Mouse (Mus musculus) heart, embryonic 13.5 days (tissue): ENCODE data around the gene Gpx4. TPM values are rescaled to one million over a fixed set of nuclear protein-coding genes. Genes with fewer than 3 reads are reported as not detected.
A peak's percentile ranks its signal among the peaks of the same experiment; 100 is the strongest.

Experiments
- ATAC-seq: fragments of 200-750 bp; cut with Nextera tagmentation; 2 replicates; pipeline ENCODE4 v1.8.0; 2017; ENCODE audit warnings: moderate TSS enrichment; ENCODE audit not compliant: insufficient number of reproducible peaks, low FRiP score, low TSS enrichment; ENCODE audit errors: extremely low read depth
- H3K27ac ChIP-seq: fragments of 300-500 bp; sonication (generic); replicated peaks from 2 replicates; pipeline ENCODE4 v1.5.1; 2015; ENCODE audit warnings: moderate library complexity, mild to moderate bottlenecking, inconsistent platforms
- H3K27me3 ChIP-seq: fragments of 300-500 bp; sonication (generic); replicated peaks from 2 replicates; pipeline ENCODE4 v1.6.1; 2015; ENCODE audit warnings: mild to moderate bottlenecking, inconsistent platforms
- H3K36me3 ChIP-seq: fragments of 300-500 bp; sonication (generic); 2 replicates; pipeline ENCODE4 v1.6.1; 2015; ENCODE audit warnings: mild to moderate bottlenecking, inconsistent platforms
- H3K4me1 ChIP-seq: fragments of 300-500 bp; sonication (generic); 2 replicates; pipeline ENCODE4 v1.6.1; 2015; ENCODE audit warnings: inconsistent platforms
- H3K4me2 ChIP-seq: fragments of 300-500 bp; sonication (generic); 2 replicates; pipeline ENCODE4 v1.6.1; 2015; ENCODE audit warnings: inconsistent platforms, mild to moderate bottlenecking, moderate library complexity
- H3K4me3 ChIP-seq: fragments of 300-500 bp; sonication (generic); 2 replicates; pipeline ENCODE4 v1.5.1; 2015; ENCODE audit warnings: moderate library complexity, mild to moderate bottlenecking, inconsistent platforms
- H3K9ac ChIP-seq: fragments of 300-500 bp; sonication (generic); 2 replicates; pipeline ENCODE4 v1.6.1; 2015; ENCODE audit warnings: inconsistent platforms, mild to moderate bottlenecking, moderate library complexity
- H3K9me3 ChIP-seq: fragments of 300-500 bp; sonication (generic); 2 replicates; pipeline ENCODE4 v1.6.1; 2016; ENCODE audit warnings: inconsistent platforms
- WGBS: fragments of 180-500 bp; shearing (Covaris S2); methylation state at CpG from one replicate; pipeline ENCODE4 v1.1.7; 2015; ENCODE audit warnings: mixed read lengths; 5-methylcytosine and 5-hydroxymethylcytosine counted together
- polyA plus RNA-seq: library from polyadenylated mRNA; unstranded; fragments of >200 nt; fragmentation: Nextera tagmentation; extraction: Ambion mirVana; gene quantifications from 2 replicates; pipeline ENCODE4 v1.2.1, GENCODE M21; 2015

Gene Gpx4
- polyA plus RNA-seq, 1 experiment from 2014 or later, result 691 TPM

DNA sequence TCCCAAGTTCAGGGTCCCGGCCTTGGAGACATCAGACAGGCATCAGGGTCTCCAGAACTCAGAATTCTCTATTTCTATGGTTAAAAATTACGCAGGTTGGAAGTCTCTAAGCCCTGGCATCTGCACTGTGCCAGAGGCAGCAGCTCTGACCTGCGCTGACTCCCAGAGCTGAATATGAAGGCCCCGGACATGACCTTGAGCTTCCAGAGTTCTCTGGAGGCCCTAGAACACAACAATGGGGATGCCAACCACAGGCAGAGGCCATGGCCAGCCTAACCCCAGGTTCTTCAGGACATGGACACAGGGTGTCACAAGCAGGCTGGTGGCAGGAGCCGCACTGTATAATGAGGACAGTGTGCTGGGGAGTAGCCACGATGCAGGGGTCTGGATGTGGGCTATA, 47.1 kb downstream of the Gpx4 start:
- Histone ChIP-seq H3K27ac (no peak overlapping the region), H3K4me2 (no peak overlapping the region), H3K36me3 (peaks cover 4% of the 10 kb centered on the region; the same call in 1 of the 2 replicates), H3K9me3 (no peaks in the 10 kb centered on the region), H3K27me3 (no peaks in the 10 kb centered on the region), H3K9ac (no peak overlapping the region), H3K4me1 (peaks cover 69% of the 10 kb centered on the region), H3K4me3 (no peak overlapping the region)
- 79% methylated on average over 6 of the region's 6 CpGs for WGBS
- ATAC-seq, result no peak

GRCm38 (mm10) chr10:80094684-80095083, 47.7 kb downstream of the Gpx4 start:
- Histone ChIP-seq H3K9me3 (no peaks in the 10 kb centered on the region), H3K27ac (no peak overlapping the region), H3K27me3 (no peaks in the 10 kb centered on the region), H3K9ac (peak overlapping the region; percentile 8; the same call in 1 of the 2 replicates), H3K4me1 (peaks cover 71% of the 10 kb centered on the region), H3K4me3 (no peak overlapping the region), H3K36me3 (peaks cover 4% of the 10 kb centered on the region; the same call in 1 of the 2 replicates), H3K4me2 (no peak overlapping the region)
- 78% methylated on average over 3 of the region's 3 CpGs for WGBS
- no peak for ATAC-seq

- H3K27ac ChIP-seq, result 0 out of 2 replicates have a peak overlapping the region, but pooled peaks have one; percentile 2
These were observed 48.6 kb downstream of the Gpx4 start for GRCm38 (mm10) chr10:80095547-80095946.

DNA sequence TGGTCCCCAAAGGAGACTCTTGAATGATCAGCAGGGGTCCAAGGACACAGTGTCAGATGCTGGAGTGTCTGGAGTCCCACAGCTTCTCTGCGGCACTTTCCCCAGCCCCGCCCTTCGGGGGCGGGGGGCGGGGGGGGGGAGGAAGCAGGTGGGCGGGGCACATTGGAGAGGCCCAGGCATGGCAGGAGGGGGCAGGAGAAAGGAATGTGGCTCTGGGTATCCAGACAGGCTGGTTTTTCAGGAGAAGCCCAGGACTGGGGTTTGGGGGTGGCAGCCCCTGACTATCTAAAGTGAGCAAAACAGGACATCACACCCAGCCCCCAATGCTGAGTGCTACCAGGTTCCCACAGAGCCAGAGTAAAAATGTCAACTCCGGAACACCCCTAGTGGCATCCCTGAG, 50.3 kb downstream of the Gpx4 start:
- Histone ChIP-seq H3K4me2 (peak overlapping the region; percentile 34), H3K4me3 (0 out of 2 replicates have a peak overlapping the region, but pooled peaks have one; percentile 1), H3K36me3 (no peaks in the 10 kb centered on the region), H3K4me1 (peaks cover 93% of the 10 kb centered on the region), H3K27me3 (no peaks in the 10 kb centered on the region), H3K9me3 (no peaks in the 10 kb centered on the region), H3K9ac (peak overlapping the region; percentile 44), H3K27ac (peak overlapping the region; percentile 40; the same call in 1 of the 2 replicates)
- peak; percentile 19; the same call in 1 of the 2 replicates for ATAC-seq
- 3% methylated on average over 7 of the region's 7 CpGs for WGBS

More at GRCm38 (mm10) chr10:80095547-80095946, 48.6 kb downstream of the Gpx4 start:
- Histone ChIP-seq H3K36me3 (peaks cover under 1% of the 10 kb centered on the region; the same call in 1 of the 2 replicates), H3K4me2 (no peak overlapping the region), H3K9me3 (no peaks in the 10 kb centered on the region), H3K27me3 (no peaks in the 10 kb centered on the region), H3K4me3 (no peak overlapping the region), H3K9ac (0 out of 2 replicates have a peak overlapping the region, but pooled peaks have one; percentile 8), H3K4me1 (peaks cover 79% of the 10 kb centered on the region)
- 79% methylated on average over 5 of the region's 5 CpGs for WGBS
- ATAC-seq, result no peak

DNA sequence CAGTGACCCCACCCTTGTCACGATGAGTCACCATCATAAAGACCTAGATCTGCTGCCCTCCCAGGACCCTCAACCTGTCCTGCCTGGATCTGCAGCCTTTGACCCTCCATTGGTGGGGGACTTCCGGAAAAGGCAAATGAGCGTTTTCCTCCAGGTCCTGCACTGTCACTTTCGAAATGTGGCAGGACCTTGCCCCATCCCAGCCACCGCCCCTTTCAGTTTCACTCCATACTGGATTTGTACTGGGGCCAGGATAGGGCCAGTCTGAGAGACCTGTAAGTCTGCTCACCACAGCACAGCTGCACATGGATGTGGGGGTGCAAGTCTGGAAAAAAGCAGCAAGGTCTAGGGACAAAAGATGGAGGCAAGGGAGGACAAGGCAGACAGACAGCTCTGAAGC, 51.7 kb downstream of the Gpx4 start:
- H3K4me2 ChIP-seq, result no peak overlapping the region
- H3K36me3 ChIP-seq, result no peaks in the 10 kb centered on the region
- H3K4me1 ChIP-seq, result peaks cover 89% of the 10 kb centered on the region
- WGBS, result 71% methylated on average over 5 of the region's 5 CpGs
- H3K27ac ChIP-seq, result no peak overlapping the region
- no peak overlapping the region for H3K4me3 ChIP-seq
- no peak for ATAC-seq
- no peaks in the 10 kb centered on the region for H3K9me3 ChIP-seq
- H3K27me3 ChIP-seq, result no peaks in the 10 kb centered on the region
- peak overlapping the region; percentile 11; the same call in 1 of the 2 replicates for H3K9ac ChIP-seq

- Histone ChIP-seq H3K4me1 (peaks cover 66% of the 10 kb centered on the region), H3K36me3 (no peaks in the 10 kb centered on the region)
- ATAC-seq, result no peak
These were observed 54.0 kb downstream of the Gpx4 start for GRCm38 (mm10) chr10:80100982-80101381.

DNA sequence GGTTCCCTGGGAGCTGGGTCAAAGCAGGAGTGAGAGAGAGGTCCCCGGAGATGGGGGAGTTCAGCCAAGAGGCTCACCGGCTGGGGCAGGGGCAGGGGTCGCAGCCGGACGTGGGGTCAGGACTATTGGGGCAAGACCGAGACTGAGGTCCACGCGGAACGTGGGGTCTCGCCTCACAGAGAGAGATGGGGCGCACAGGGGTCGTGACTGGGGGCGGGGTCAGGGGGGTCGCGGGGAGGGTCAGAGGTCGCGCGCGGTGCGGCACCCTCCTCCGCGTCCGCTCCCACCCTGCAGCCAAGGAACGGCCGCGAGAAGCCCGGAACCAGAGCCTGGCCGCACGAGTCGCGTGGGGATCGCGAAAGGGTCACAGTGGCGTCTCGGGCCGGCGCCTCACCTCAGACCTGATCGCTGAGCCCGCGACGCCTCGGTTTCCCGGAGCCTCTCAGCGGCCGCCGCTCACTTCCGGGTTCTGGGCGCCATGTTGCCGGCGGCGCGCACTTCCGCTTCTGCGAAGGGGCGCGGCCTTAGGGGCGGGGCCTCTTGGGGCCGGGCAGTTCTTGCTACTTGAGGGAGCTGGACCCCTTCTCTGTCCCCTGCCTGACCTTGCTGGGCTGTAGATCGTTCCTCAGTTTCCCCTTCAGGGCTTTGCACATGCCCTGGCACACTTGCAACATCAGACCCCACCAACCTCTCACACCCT, 55.4 kb downstream of the Gpx4 start:
- Histone ChIP-seq H3K9me3 (no peaks in the 10 kb centered on the region), H3K4me1 (peaks cover 52% of the 10 kb centered on the region), H3K9ac (peak overlapping the region; percentile 96), H3K27ac (peak overlapping the region; percentile 73), H3K4me3 (peak overlapping the region; percentile 96), H3K36me3 (no peaks in the 10 kb centered on the region), H3K27me3 (no peaks in the 10 kb centered on the region), H3K4me2 (peak overlapping the region; percentile 92)
- under 1% methylated on average over 53 of the region's 59 CpGs for WGBS
- peak; percentile 71; the same call in 1 of the 2 replicates for ATAC-seq

More at GRCm38 (mm10) chr10:80100982-80101381, 54.0 kb downstream of the Gpx4 start:
- H3K4me2 ChIP-seq, result peak overlapping the region; percentile 92
- H3K27ac ChIP-seq, result 0 out of 2 replicates have a peak overlapping the region, but pooled peaks have one; percentile 12
- 44% methylated on average over 11 of the region's 11 CpGs for WGBS
- peak overlapping the region; percentile 96; the same call in 1 of the 2 replicates for H3K4me3 ChIP-seq
- no peaks in the 10 kb centered on the region for H3K27me3 ChIP-seq
- H3K9me3 ChIP-seq, result no peaks in the 10 kb centered on the region
- H3K9ac ChIP-seq, result peak overlapping the region; percentile 96

- Histone ChIP-seq H3K27ac (peak overlapping the region; percentile 73), H3K4me1 (peaks cover 46% of the 10 kb centered on the region), H3K9ac (peak overlapping the region; percentile 96), H3K9me3 (no peaks in the 10 kb centered on the region), H3K27me3 (no peaks in the 10 kb centered on the region), H3K36me3 (no peaks in the 10 kb centered on the region), H3K4me2 (peak overlapping the region; percentile 92), H3K4me3 (no peak overlapping the region; the same call in 1 of the 2 replicates)
- 86% methylated on average over 2 of the region's 2 CpGs for WGBS
- no peak for ATAC-seq
These were observed 56.1 kb downstream of the Gpx4 start for GRCm38 (mm10) chr10:80103032-80103431.

DNA sequence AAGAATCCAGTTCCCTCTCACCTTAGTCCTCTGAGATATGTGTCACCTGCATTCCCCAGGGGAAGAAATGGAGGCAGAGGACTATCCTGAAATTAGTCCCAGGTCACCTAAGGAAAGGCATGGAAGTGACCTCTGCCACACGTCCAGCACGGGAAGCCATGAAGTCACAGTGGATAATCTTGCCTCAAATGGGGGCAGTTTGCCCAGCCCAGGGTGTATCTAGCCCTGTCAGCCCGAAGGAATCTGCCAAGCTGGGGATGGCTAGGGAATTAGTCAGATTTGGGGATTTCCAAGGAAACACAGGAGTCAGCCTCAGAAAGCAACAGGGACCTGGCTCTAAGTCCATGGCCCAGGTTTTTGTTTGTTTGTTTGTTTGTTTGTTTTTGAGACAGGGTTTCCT, 57.2 kb downstream of the Gpx4 start:
- H3K27me3 ChIP-seq, result no peaks in the 10 kb centered on the region
- H3K9me3 ChIP-seq, result no peaks in the 10 kb centered on the region
- H3K9ac ChIP-seq, result no peak overlapping the region
- ATAC-seq, result no peak
- H3K36me3 ChIP-seq, result no peaks in the 10 kb centered on the region
- H3K4me3 ChIP-seq, result no peak overlapping the region
- 80% methylated on average over 3 of the region's 3 CpGs for WGBS
- H3K27ac ChIP-seq, result no peak overlapping the region
- H3K4me1 ChIP-seq, result peaks cover 34% of the 10 kb centered on the region
- H3K4me2 ChIP-seq, result no peak overlapping the region

GRCm38 (mm10) chr10:80105460-80105859, 58.5 kb downstream of the Gpx4 start, which contains the start of gene Sbno2:
TSS of gene Sbno2 (minus strand) at chr10:80105571.
- no peaks in the 10 kb centered on the region for H3K36me3 ChIP-seq
- no peak within 1 kb of the TSS for H3K27ac ChIP-seq

GRCm38 (mm10) chr10:80105926-80106325, 59.0 kb downstream of the Gpx4 start:
- 54% methylated on average over 5 of the region's 5 CpGs for WGBS
- Histone ChIP-seq H3K9ac (peak overlapping the region; percentile 50; the same call in 1 of the 2 replicates), H3K27me3 (no peaks in the 10 kb centered on the region), H3K27ac (no peak overlapping the region), H3K4me2 (no peak overlapping the region), H3K4me1 (peaks cover 19% of the 10 kb centered on the region), H3K4me3 (no peak overlapping the region), H3K9me3 (no peaks in the 10 kb centered on the region), H3K36me3 (no peaks in the 10 kb centered on the region)
- ATAC-seq, result no peak

More at GRCm38 (mm10) chr10:80105460-80105859, 58.5 kb downstream of the Gpx4 start, which contains the start of gene Sbno2:
- Histone ChIP-seq H3K4me3 (no peak within 1 kb of the TSS), H3K9ac (peak within 1 kb of the TSS; percentile 50), H3K4me2 (no peak within 1 kb of the TSS), H3K4me1 (peaks cover 23% of the 10 kb centered on the region), H3K9me3 (no peaks in the 10 kb centered on the region), H3K27me3 (no peaks in the 10 kb centered on the region)
- ATAC-seq, result no peak
- 68% methylated on average over 5 of the region's 5 CpGs for WGBS
